Mouse (Mus musculus) stomach, adult 2 months (tissue): ENCODE results near the gene F7. TPM values are rescaled to one million over a fixed set of nuclear protein-coding genes. Genes with fewer than 3 reads are reported as not detected.

ENCODE experiments used
- polyA plus RNA-seq: library from polyadenylated mRNA; depleted of rRNA; stranded (reverse); fragments of >200 nt; gene quantifications from 2 replicates; pipeline ENCODE4 v1.2.3, GENCODE M21; 2012; rRNA removed

The F7 gene
- polyA plus RNA-seq = 0.15 and 0.61 TPM in 2 replicates

GRCm38 (mm10) chr8:13025487-13026224, at the start of gene F7:
Gene F7 (plus strand): TSS chr8:13026034.

GRCm38 (mm10) chr8:13037015-13037414, 11.2 kb downstream of the F7 start, which contains the start of gene F10:
Gene F10 (plus strand): TSS chr8:13037308.

GRCm38 (mm10) chr8:13060441-13061150, 34.8 kb downstream of the F7 start, which contains the start of gene Proz:
Gene Proz (plus strand): TSS chr8:13060914.

Other genes starting within 250 kb of the F7 start
- 6.8 and 9.5 TPM in 2 replicates for gene Mcf2l, start 152.2 kb upstream of the F7 start, polyA plus RNA-seq
- 0.09 and 0.61 TPM in 2 replicates for gene F10, start 11.3 kb downstream of the F7 start, polyA plus RNA-seq
- 3.0 and 4.2 TPM in 2 replicates for gene Proz, start 34.9 kb downstream of the F7 start, polyA plus RNA-seq
- 9.2 and 9.7 TPM in 2 replicates for gene Pcid2, start 79.4 kb downstream of the F7 start, polyA plus RNA-seq
- 23.8 and 27.4 TPM in 2 replicates for gene Cul4a, start 79.6 kb downstream of the F7 start, polyA plus RNA-seq
- 148 and 156 TPM in 2 replicates for gene Lamp1, start 133.1 kb downstream of the F7 start, polyA plus RNA-seq
- 11.9 and 12.2 TPM in 2 replicates for gene Grtp1, start 174.6 kb downstream of the F7 start, polyA plus RNA-seq
- gene Adprhl1, start 228.1 kb downstream of the F7 start, polyA plus RNA-seq = 0.37 and 0.47 TPM in 2 replicates